Mouse (Mus musculus) heart, postnatal 4 days (tissue): ENCODE measurements at regions not wholly inside any gene's neighbourhood (a gene's known extent, or its start where the extent isn't known, plus 50 kb on each side); places are given as distances from the start of the nearest gene placed in this dataset.

ENCODE experiments used
- DNase-seq: peaks from one replicate; pipeline ENCODE4 v3.0.0; 2021

GRCm38 (mm10) chr3:102574320-102574719, 104.6 kb downstream of the Ngf start:
- DNase-seq = no peak

- no peak for DNase-seq
Observed at GRCm38 (mm10) chr3:102576896-102577295, 107.2 kb downstream of the Ngf start.

GRCm38 (mm10) chr3:102581830-102582229, 112.1 kb downstream of the Ngf start:
- DNase-seq = no peak

- DNase-seq = no peak
Observed at GRCm38 (mm10) chr3:102585136-102585535, 115.4 kb downstream of the Ngf start.

GRCm38 (mm10) chr3:102586221-102586620, 116.5 kb downstream of the Ngf start:
- no peak for DNase-seq

GRCm38 (mm10) chr3:102592041-102592440, 122.3 kb downstream of the Ngf start:
- DNase-seq = no peak

- no peak for DNase-seq
Observed at GRCm38 (mm10) chr3:102596944-102597551, 127.3 kb downstream of the Ngf start.

- DNase-seq = no peak
Observed at GRCm38 (mm10) chr3:102599061-102599460, 129.3 kb downstream of the Ngf start.

- DNase-seq = no peak
Observed at GRCm38 (mm10) chr3:102602766-102603165, 131.6 kb upstream of the Tspan2 start.

GRCm38 (mm10) chr3:102605284-102605683, 129.0 kb upstream of the Tspan2 start:
- no peak for DNase-seq

GRCm38 (mm10) chr3:102610970-102611369, 123.4 kb upstream of the Tspan2 start:
- DNase-seq = no peak

GRCm38 (mm10) chr3:102611398-102612366, 122.6 kb upstream of the Tspan2 start:
- DNase-seq = peak; percentile 8

- no peak for DNase-seq
Observed at GRCm38 (mm10) chr3:102619666-102620377, 114.5 kb upstream of the Tspan2 start.

GRCm38 (mm10) chr3:102636076-102636475, 98.3 kb upstream of the Tspan2 start:
- DNase-seq = no peak

- DNase-seq = peak; percentile 18
Observed at GRCm38 (mm10) chr3:102636674-102637073, 97.7 kb upstream of the Tspan2 start.

GRCm38 (mm10) chr3:102644276-102644940, 89.9 kb upstream of the Tspan2 start:
- no peak for DNase-seq

- no peak for DNase-seq
Observed at GRCm38 (mm10) chr3:102648450-102648849, 85.9 kb upstream of the Tspan2 start.

- DNase-seq = no peak
Observed at GRCm38 (mm10) chr3:102654962-102655361, 79.4 kb upstream of the Tspan2 start.

- DNase-seq = no peak
Observed at GRCm38 (mm10) chr3:102657116-102657515, 77.2 kb upstream of the Tspan2 start.

- no peak for DNase-seq
Observed at GRCm38 (mm10) chr3:102657531-102658060, 76.7 kb upstream of the Tspan2 start.

GRCm38 (mm10) chr3:102659352-102659751, 75.0 kb upstream of the Tspan2 start:
- DNase-seq = no peak

- no peak for DNase-seq
Observed at GRCm38 (mm10) chr3:102661296-102661695, 73.0 kb upstream of the Tspan2 start.
